Mouse (Mus musculus) megakaryocyte progenitor cell, adult 5-6 weeks (primary cell): ENCODE measurements around the gene Shisa8. TPM values are rescaled to one million over a fixed set of nuclear protein-coding genes. Genes with fewer than 3 reads are reported as not detected.
"Not testable (repeated sequence)": the region's sequence is repeated elsewhere in the genome, so short reads cannot be mapped to it uniquely, and the experiment has no call there.

Source experiments
- ATAC-seq: replicated peaks from 2 replicates; pipeline ENCODE4 v1.8.0; 2016; ENCODE audit warnings: mild to moderate bottlenecking, moderate TSS enrichment, inconsistent platforms; ENCODE audit not compliant: poor library complexity
- total RNA-seq, 2 experiments: library from RNA; stranded (forward) in 1 of 2; stranded (reverse) in 1 of 2; fragments of 157-497, 149-512 nt in 1 of 2; fragments of 200-1000 nt in 1 of 2; gene quantifications; 2 replicates each; pipeline versions ENCODE4 v1.2.3 to v1.2.4; 2015 to 2017

The Shisa8 gene
- total RNA-seq (2015) (0.10 and 0.12 TPM in 2 replicates), total RNA-seq (2017) (0.27 and 3.2 TPM in 2 replicates)

GRCm38 (mm10) chr15:82212752-82213063 lies at the start of gene Shisa8:
Shisa8 (minus strand) TSS chr15:82212815.
- no peak for ATAC-seq

- peak; percentile 96 for ATAC-seq
These were observed 46.9 kb upstream of the Shisa8 start for GRCm38 (mm10) chr15:82259510-82259909.

- no peak for ATAC-seq
These were observed 43.3 kb upstream of the Shisa8 start for GRCm38 (mm10) chr15:82255944-82256383.

GRCm38 (mm10) chr15:82255248-82255647 lies 42.6 kb upstream of the Shisa8 start:
- ATAC-seq = no peak

- no peak for ATAC-seq
These were observed 39.5 kb upstream of the Shisa8 start, which contains the start of gene 1500009C09Rik for GRCm38 (mm10) chr15:82252097-82252496. 1500009C09Rik (plus strand) TSS chr15:82252397.

GRCm38 (mm10) chr15:82251579-82251978 lies 39.0 kb upstream of the Shisa8 start:
- ATAC-seq = 0 out of 2 replicates have a peak, but pooled peaks have one; percentile 34

- no peak for ATAC-seq
These were observed 34.6 kb upstream of the Shisa8 start for GRCm38 (mm10) chr15:82247131-82247776.

- not testable (repeated sequence) for ATAC-seq
These were observed 32.2 kb upstream of the Shisa8 start for GRCm38 (mm10) chr15:82244805-82245161.

- peak; percentile 99 for ATAC-seq
These were observed 31.6 kb upstream of the Shisa8 start, which contains the start of gene Cenpm for GRCm38 (mm10) chr15:82244115-82244804. Cenpm (minus strand) TSS chr15:82244748.

GRCm38 (mm10) chr15:82243742-82244114 lies 31.1 kb upstream of the Shisa8 start:
- peak; percentile 22 for ATAC-seq

GRCm38 (mm10) chr15:82243311-82243710 lies 30.7 kb upstream of the Shisa8 start:
- ATAC-seq = no peak

- ATAC-seq = peak; percentile 96
These were observed 23.9 kb upstream of the Shisa8 start for GRCm38 (mm10) chr15:82236565-82236964.

- ATAC-seq = peak; percentile 60
These were observed 23.0 kb upstream of the Shisa8 start for GRCm38 (mm10) chr15:82235661-82236060.

- no peak for ATAC-seq
These were observed 20.0 kb upstream of the Shisa8 start for GRCm38 (mm10) chr15:82232651-82233050.

GRCm38 (mm10) chr15:82231591-82232378 lies 19.2 kb upstream of the Shisa8 start:
- ATAC-seq = no peak

GRCm38 (mm10) chr15:82231100-82231499 lies 18.5 kb upstream of the Shisa8 start:
- no peak for ATAC-seq

- no peak for ATAC-seq
These were observed 17.5 kb upstream of the Shisa8 start for GRCm38 (mm10) chr15:82230098-82230611.

GRCm38 (mm10) chr15:82229542-82230045 lies 17.0 kb upstream of the Shisa8 start:
- no peak for ATAC-seq

- no peak for ATAC-seq
These were observed 13.2 kb upstream of the Shisa8 start for GRCm38 (mm10) chr15:82225769-82226168.

GRCm38 (mm10) chr15:82224602-82225215 lies 12.1 kb upstream of the Shisa8 start:
- peak; percentile 24 for ATAC-seq
